In the genomic region with DNA sequence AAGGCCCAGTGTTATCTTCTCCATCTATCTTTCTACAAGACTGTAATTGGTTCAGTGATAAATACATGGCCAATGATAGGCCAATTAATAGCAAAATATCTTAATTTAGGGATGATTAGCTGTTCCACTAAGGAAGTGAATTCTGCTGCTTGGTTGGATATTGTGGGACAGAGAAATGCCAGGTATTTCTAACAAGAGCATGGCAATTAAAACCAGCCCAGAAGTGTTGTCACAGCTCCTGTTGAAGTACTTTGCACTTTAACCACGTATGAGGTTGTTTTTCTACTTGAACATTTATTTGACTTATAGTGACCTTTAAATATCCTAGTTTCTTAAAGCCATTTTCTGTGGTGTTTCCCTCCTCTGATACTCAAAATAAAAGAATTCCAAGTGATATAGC, we compare ENCODE assay signal across 35 mouse cellular contexts.
"Had no signal": no experiment of that assay in that cellular context is flagged by ENCODE, and none has a peak within 500 bp of the region (broad histone marks: within the 10 kb centered on the region; RNA-seq: fewer than 3 reads in every experiment).

No protein-coding gene starts in this region.

- H3K9me3 ChIP-seq: heart, embryonic 10.5 days; heart, embryonic 12.5 days; heart, embryonic 13.5 days; heart, embryonic 15.5 days; hindbrain, embryonic 10.5 days; hindbrain, embryonic 12.5 days; hindbrain, embryonic 13.5 days; hindbrain, embryonic 15.5 days; intestine, embryonic 15.5 days; kidney, embryonic 15.5 days had no signal

- H3K4me1 ChIP-seq: heart, embryonic 10.5 days; heart, embryonic 12.5 days; heart, embryonic 13.5 days; heart, embryonic 15.5 days; hindbrain, embryonic 10.5 days; hindbrain, embryonic 12.5 days; hindbrain, embryonic 13.5 days; hindbrain, embryonic 15.5 days; intestine, embryonic 15.5 days; kidney, embryonic 15.5 days had no signal

- H3K27ac ChIP-seq: heart, embryonic 10.5 days; heart, embryonic 13.5 days; heart, embryonic 15.5 days; hindbrain, embryonic 10.5 days; hindbrain, embryonic 12.5 days; hindbrain, embryonic 13.5 days; hindbrain, embryonic 14.5 days; hindbrain, embryonic 15.5 days; hindbrain, postnatal 0 days; intestine, embryonic 15.5 days; kidney, embryonic 15.5 days; kidney, postnatal 0 days; layer of hippocampus, adult 2 months had no signal

- H3K36me3 ChIP-seq: heart, embryonic 10.5 days; heart, embryonic 12.5 days; heart, embryonic 13.5 days; heart, embryonic 15.5 days; hindbrain, embryonic 10.5 days; hindbrain, embryonic 12.5 days; hindbrain, embryonic 13.5 days; hindbrain, embryonic 15.5 days; intestine, embryonic 15.5 days; kidney, embryonic 15.5 days had no signal

- ATAC-seq: hindbrain, embryonic 16.5 days; hindbrain, postnatal 0 days; inflammation-experienced regulatory T-cells, adult 6 months; intestine, embryonic 15.5 days; intestine, embryonic 16.5 days; intestine, postnatal 0 days had no signal

- H3K27me3 ChIP-seq: heart, embryonic 12.5 days; heart, embryonic 13.5 days; heart, embryonic 15.5 days; hindbrain, embryonic 15.5 days; intestine, embryonic 15.5 days had no signal

- H3K9ac ChIP-seq: heart, embryonic 12.5 days; heart, embryonic 13.5 days; heart, embryonic 15.5 days; hindbrain, embryonic 12.5 days; hindbrain, embryonic 13.5 days; hindbrain, embryonic 14.5 days; hindbrain, embryonic 15.5 days; intestine, embryonic 15.5 days; kidney, embryonic 15.5 days had no signal

- DNase-seq: heart, postnatal 10 days; heart, postnatal 14 days; heart, postnatal 36 days; heart, postnatal 4 days; kidney, adult 11 months; kidney, adult 18-20 months; kidney, adult 2 months; kidney, adult 8-10 months; kidney, adult 9 months; kidney, postnatal 10 days; kidney, postnatal 14 days; kidney, postnatal 25 days; kidney, postnatal 36 days; kidney, postnatal 4 days; layer of hippocampus, adult 9-11 months; layer of hippocampus, postnatal 36 days had no signal

- H3K4me2 ChIP-seq: heart, embryonic 11.5 days; heart, embryonic 12.5 days; heart, embryonic 13.5 days; heart, embryonic 15.5 days; hindbrain, embryonic 12.5 days; hindbrain, embryonic 13.5 days; hindbrain, embryonic 14.5 days; hindbrain, embryonic 15.5 days; intestine, embryonic 15.5 days; kidney, embryonic 15.5 days had no signal

- H3K4me3 ChIP-seq: heart, embryonic 10.5 days; heart, embryonic 12.5 days; heart, embryonic 13.5 days; heart, embryonic 15.5 days; hindbrain, embryonic 10.5 days; hindbrain, embryonic 12.5 days; hindbrain, embryonic 13.5 days; hindbrain, embryonic 15.5 days; intestine, embryonic 15.5 days; kidney, embryonic 15.5 days; layer of hippocampus, adult 2 months had no signal
